Mouse (Mus musculus): Measurements from ENCODE around the gene Adam23. TPM values are rescaled to one million over a fixed set of nuclear protein-coding genes. Genes with fewer than 3 reads are reported as not detected.

Adam23 gene
- polyA plus RNA-seq, 1 experiment from 2014 or later = 3.0 TPM

DNA sequence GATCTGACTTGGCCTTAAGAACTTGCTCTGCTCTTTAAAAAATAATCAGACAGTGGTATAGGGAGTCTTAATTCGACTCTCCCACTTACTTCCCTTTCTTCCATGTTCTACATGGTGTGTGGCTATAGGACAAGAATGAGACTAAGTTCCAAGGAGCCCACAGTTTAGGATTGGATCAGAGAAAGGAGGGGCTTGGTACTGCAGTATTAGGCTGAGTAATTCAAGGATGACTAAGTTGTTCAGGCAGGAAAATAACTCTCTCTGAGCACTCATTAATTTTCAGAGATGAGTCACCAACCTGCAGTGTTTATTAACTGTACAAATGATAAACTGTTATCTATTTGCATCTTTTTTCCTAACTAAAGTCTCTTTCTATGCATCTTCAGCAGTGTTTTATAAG is 45.3 kb downstream of the Adam23 start:
- WGBS = 67% methylated on average over 1 of the region's 1 CpGs
- ATAC-seq (replicated peaks; ENCODE audit: low FRiP score, low TSS enrichment, low read depth) = no peak

GRCm38 (mm10) chr1:63493325-63493724 is 47.6 kb downstream of the Adam23 start:
- Histone ChIP-seq H3K27ac (ENCODE audit: low read depth) (no peak overlapping the region), H3K4me2 (ENCODE audit: low read length) (no peak overlapping the region), H3K27me3 (replicated peaks; ENCODE audit: control insufficient read depth, insufficient read depth, low read length) (no peaks in the 10 kb centered on the region), H3K4me1 (replicated peaks; ENCODE audit: control insufficient read depth, insufficient read depth, low read length) (no peaks in the 10 kb centered on the region), H3K9me3 (ENCODE audit: control insufficient read depth, low read length) (no peaks in the 10 kb centered on the region), H3K9ac (ENCODE audit: low read length) (no peak overlapping the region), H3K36me3 (ENCODE audit: control insufficient read depth, insufficient read depth, low read length) (no peaks in the 10 kb centered on the region), H3K4me3 (ENCODE audit: low read depth, low read length) (no peak overlapping the region)
- DNase-seq (ENCODE audit: low spot score) = no peak
- WGBS = 38% methylated on average over 5 of the region's 5 CpGs
- no peak for ATAC-seq (replicated peaks; ENCODE audit: low FRiP score, low TSS enrichment, low read depth)

More for the DNA sequence above, 45.3 kb downstream of the Adam23 start:
- Histone ChIP-seq H3K27me3 (replicated peaks; ENCODE audit: control insufficient read depth, insufficient read depth, low read length) (no peaks in the 10 kb centered on the region), H3K9me3 (ENCODE audit: control insufficient read depth, low read length) (no peaks in the 10 kb centered on the region), H3K4me1 (replicated peaks; ENCODE audit: control insufficient read depth, insufficient read depth, low read length) (no peaks in the 10 kb centered on the region), H3K27ac (ENCODE audit: low read depth) (no peak overlapping the region), H3K4me3 (ENCODE audit: low read depth, low read length) (no peak overlapping the region), H3K36me3 (ENCODE audit: control insufficient read depth, insufficient read depth, low read length) (no peaks in the 10 kb centered on the region), H3K9ac (ENCODE audit: low read length) (no peak overlapping the region), H3K4me2 (ENCODE audit: low read length) (no peak overlapping the region)
- no peak for DNase-seq (ENCODE audit: low spot score)

DNA sequence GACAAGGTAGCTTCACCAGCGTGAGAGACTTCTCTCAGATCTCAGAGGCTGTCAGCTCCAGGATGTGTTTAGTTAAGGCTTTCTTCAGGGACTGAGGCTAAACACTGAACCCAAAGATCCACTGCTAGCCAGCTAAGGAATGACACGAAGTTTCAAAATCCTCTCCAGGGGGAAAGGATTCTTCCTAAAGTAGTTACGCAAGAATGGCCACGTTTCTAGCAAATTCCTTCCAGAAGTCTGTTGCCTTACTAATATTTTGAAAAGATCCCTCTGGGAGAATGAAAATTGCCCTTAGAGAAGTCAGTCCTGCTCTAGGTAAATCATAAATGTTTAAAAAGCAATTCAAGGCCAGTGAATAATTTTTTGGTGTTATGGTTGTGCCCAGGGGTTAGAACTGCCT is 61.7 kb downstream of the Adam23 start:
- H3K9me3 ChIP-seq (ENCODE audit: control insufficient read depth, low read length) = no peaks in the 10 kb centered on the region
- no peak overlapping the region for H3K4me2 ChIP-seq (ENCODE audit: low read length)
- H3K4me3 ChIP-seq (ENCODE audit: low read depth, low read length) = no peak overlapping the region
- no peaks in the 10 kb centered on the region for H3K4me1 ChIP-seq (replicated peaks; ENCODE audit: control insufficient read depth, insufficient read depth, low read length)
- no peak for ATAC-seq (replicated peaks; ENCODE audit: low FRiP score, low TSS enrichment, low read depth)
- H3K36me3 ChIP-seq (ENCODE audit: control insufficient read depth, insufficient read depth, low read length) = no peaks in the 10 kb centered on the region
- H3K9ac ChIP-seq (ENCODE audit: low read length) = no peak overlapping the region
- 49% methylated on average over 4 of the region's 4 CpGs for WGBS
- no peaks in the 10 kb centered on the region for H3K27me3 ChIP-seq (replicated peaks; ENCODE audit: control insufficient read depth, insufficient read depth, low read length)
- no peak overlapping the region for H3K27ac ChIP-seq (ENCODE audit: low read depth)
- no peak for DNase-seq (ENCODE audit: low spot score)

DNA sequence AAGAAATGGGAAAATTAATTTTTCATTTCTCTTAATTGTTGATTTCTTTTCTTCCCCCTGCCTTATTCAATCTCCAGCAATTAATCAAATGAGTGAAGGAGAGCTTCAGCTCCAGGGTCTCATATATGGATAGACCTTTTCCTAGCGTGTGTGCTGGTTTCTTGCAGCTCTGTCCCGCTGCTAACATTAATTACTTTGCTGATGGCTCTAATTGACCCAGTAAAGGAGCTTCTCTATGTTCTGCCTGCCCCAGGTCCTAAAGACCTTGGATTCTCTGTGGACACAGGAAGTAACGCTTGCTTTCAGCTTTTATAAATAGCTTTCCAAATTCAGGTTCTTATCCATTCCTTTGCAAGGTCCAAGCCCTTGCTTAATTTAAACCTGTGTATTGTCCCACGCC is 63.1 kb downstream of the Adam23 start:
- 56% methylated on average over 4 of the region's 4 CpGs for WGBS
- ATAC-seq (replicated peaks; ENCODE audit: low FRiP score, low TSS enrichment, low read depth) = no peak
- no peak for DNase-seq (ENCODE audit: low spot score)

GRCm38 (mm10) chr1:63511416-63511815 is 65.7 kb downstream of the Adam23 start:
- Histone ChIP-seq H3K27me3 (replicated peaks; ENCODE audit: control insufficient read depth, insufficient read depth, low read length) (no peaks in the 10 kb centered on the region), H3K27ac (ENCODE audit: low read depth) (no peak overlapping the region), H3K9ac (ENCODE audit: low read length) (no peak overlapping the region), H3K4me2 (ENCODE audit: low read length) (no peak overlapping the region), H3K36me3 (ENCODE audit: control insufficient read depth, insufficient read depth, low read length) (no peaks in the 10 kb centered on the region), H3K4me3 (ENCODE audit: low read depth, low read length) (no peak overlapping the region), H3K9me3 (ENCODE audit: control insufficient read depth, low read length) (no peaks in the 10 kb centered on the region), H3K4me1 (replicated peaks; ENCODE audit: control insufficient read depth, insufficient read depth, low read length) (no peaks in the 10 kb centered on the region)
- DNase-seq (ENCODE audit: low spot score) = no peak
- ATAC-seq (replicated peaks; ENCODE audit: low FRiP score, low TSS enrichment, low read depth) = no peak
- 34% methylated on average over 3 of the region's 3 CpGs for WGBS

More for the DNA sequence above, 63.1 kb downstream of the Adam23 start:
- Histone ChIP-seq H3K4me2 (ENCODE audit: low read length) (no peak overlapping the region), H3K27ac (ENCODE audit: low read depth) (no peak overlapping the region), H3K27me3 (replicated peaks; ENCODE audit: control insufficient read depth, insufficient read depth, low read length) (no peaks in the 10 kb centered on the region), H3K4me1 (replicated peaks; ENCODE audit: control insufficient read depth, insufficient read depth, low read length) (no peaks in the 10 kb centered on the region), H3K4me3 (ENCODE audit: low read depth, low read length) (no peak overlapping the region), H3K9me3 (ENCODE audit: control insufficient read depth, low read length) (no peaks in the 10 kb centered on the region), H3K36me3 (ENCODE audit: control insufficient read depth, insufficient read depth, low read length) (no peaks in the 10 kb centered on the region), H3K9ac (ENCODE audit: low read length) (no peak overlapping the region)

GRCm38 (mm10) chr1:63517800-63518199 is 72.1 kb downstream of the Adam23 start:
- no peaks in the 10 kb centered on the region for H3K9me3 ChIP-seq (ENCODE audit: control insufficient read depth, low read length)
- no peak overlapping the region for H3K27ac ChIP-seq (ENCODE audit: low read depth)
- DNase-seq (ENCODE audit: low spot score) (no peak), ATAC-seq (replicated peaks; ENCODE audit: low FRiP score, low TSS enrichment, low read depth) (no peak)
- no peaks in the 10 kb centered on the region for H3K4me1 ChIP-seq (replicated peaks; ENCODE audit: control insufficient read depth, insufficient read depth, low read length)
- H3K9ac ChIP-seq (ENCODE audit: low read length) = no peak overlapping the region
- 93% methylated on average over 11 of the region's 11 CpGs for WGBS
- no peaks in the 10 kb centered on the region for H3K36me3 ChIP-seq (ENCODE audit: control insufficient read depth, insufficient read depth, low read length)
- no peaks in the 10 kb centered on the region for H3K27me3 ChIP-seq (replicated peaks; ENCODE audit: control insufficient read depth, insufficient read depth, low read length)
- H3K4me2 ChIP-seq (ENCODE audit: low read length) = no peak overlapping the region
- no peak overlapping the region for H3K4me3 ChIP-seq (ENCODE audit: low read depth, low read length)

- Histone ChIP-seq H3K36me3 (ENCODE audit: control insufficient read depth, insufficient read depth, low read length) (no peaks in the 10 kb centered on the region), H3K27ac (ENCODE audit: low read depth) (no peak overlapping the region), H3K9me3 (ENCODE audit: control insufficient read depth, low read length) (no peaks in the 10 kb centered on the region), H3K27me3 (replicated peaks; ENCODE audit: control insufficient read depth, insufficient read depth, low read length) (no peaks in the 10 kb centered on the region), H3K4me3 (ENCODE audit: low read depth, low read length) (no peak overlapping the region), H3K9ac (ENCODE audit: low read length) (no peak overlapping the region), H3K4me1 (replicated peaks; ENCODE audit: control insufficient read depth, insufficient read depth, low read length) (no peaks in the 10 kb centered on the region), H3K4me2 (ENCODE audit: low read length) (no peak overlapping the region)
- DNase-seq (ENCODE audit: low spot score) = no peak
- no peak for ATAC-seq (replicated peaks; ENCODE audit: low FRiP score, low TSS enrichment, low read depth)
- WGBS = 61% methylated on average over 5 of the region's 5 CpGs
Measured at GRCm38 (mm10) chr1:63518814-63519213, 73.1 kb downstream of the Adam23 start.

DNA sequence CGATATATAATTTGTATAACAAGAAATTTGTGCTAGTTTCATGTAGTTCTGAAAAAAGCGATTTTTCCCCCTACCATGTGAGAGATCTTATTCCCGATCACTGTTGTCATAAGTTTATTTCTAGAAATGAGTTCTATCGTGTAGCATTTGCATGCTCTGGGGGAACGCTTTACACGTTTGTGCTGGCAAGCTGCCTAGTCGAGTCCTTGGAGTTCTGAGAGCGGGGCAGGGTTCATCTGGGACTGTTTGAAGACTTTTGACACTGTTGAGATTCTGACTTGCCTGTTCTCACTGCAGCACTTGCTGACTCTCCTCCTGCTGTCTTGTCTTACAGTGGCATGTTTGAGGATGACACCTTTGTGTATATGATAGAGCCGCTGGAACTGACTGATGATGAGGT is 84.2 kb downstream of the Adam23 start:
- no peak overlapping the region for H3K9ac ChIP-seq (ENCODE audit: low read length)
- H3K4me3 ChIP-seq (ENCODE audit: low read depth, low read length) = no peak overlapping the region
- H3K27me3 ChIP-seq (replicated peaks; ENCODE audit: control insufficient read depth, insufficient read depth, low read length) = no peaks in the 10 kb centered on the region
- DNase-seq (ENCODE audit: low spot score) (no peak), ATAC-seq (replicated peaks; ENCODE audit: low FRiP score, low TSS enrichment, low read depth) (no peak)
- no peaks in the 10 kb centered on the region for H3K9me3 ChIP-seq (ENCODE audit: control insufficient read depth, low read length)
- H3K27ac ChIP-seq (ENCODE audit: low read depth) = no peak overlapping the region
- WGBS = 63% methylated on average over 9 of the region's 9 CpGs
- no peaks in the 10 kb centered on the region for H3K4me1 ChIP-seq (replicated peaks; ENCODE audit: control insufficient read depth, insufficient read depth, low read length)
- no peaks in the 10 kb centered on the region for H3K36me3 ChIP-seq (ENCODE audit: control insufficient read depth, insufficient read depth, low read length)
- no peak overlapping the region for H3K4me2 ChIP-seq (ENCODE audit: low read length)

DNA sequence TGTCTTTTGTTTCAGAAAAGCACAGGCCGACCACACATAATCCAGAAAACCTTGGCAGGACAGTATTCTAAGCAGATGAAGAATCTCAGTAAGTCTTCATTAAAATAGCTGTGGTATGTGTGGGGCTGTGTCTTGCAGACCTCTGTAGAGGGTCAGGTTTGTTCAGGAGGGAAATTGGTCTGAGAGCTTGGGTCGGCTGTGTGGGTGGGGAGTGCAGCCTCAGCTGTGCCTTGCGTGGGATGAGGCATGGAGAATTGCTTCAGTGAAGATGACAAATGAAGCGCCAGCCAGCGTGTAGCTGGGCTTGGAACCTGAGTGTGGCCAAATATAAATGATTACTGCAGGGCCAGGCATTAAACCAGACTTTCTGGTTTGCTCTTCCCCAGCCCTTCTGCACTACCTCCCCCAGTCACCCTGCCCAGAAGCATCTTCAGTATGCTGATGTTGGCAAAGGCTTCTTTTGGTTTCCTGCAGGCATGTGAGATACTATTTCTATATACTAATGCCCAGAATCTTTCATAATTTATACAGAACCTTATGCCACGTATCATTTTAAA is 88.7 kb downstream of the Adam23 start:
- DNase-seq (ENCODE audit: low spot score) (no peak), ATAC-seq (replicated peaks; ENCODE audit: low FRiP score, low TSS enrichment, low read depth) (no peak)
- Histone ChIP-seq H3K4me3 (ENCODE audit: low read depth, low read length) (no peak overlapping the region), H3K9me3 (ENCODE audit: control insufficient read depth, low read length) (no peaks in the 10 kb centered on the region), H3K4me2 (ENCODE audit: low read length) (no peak overlapping the region), H3K27me3 (replicated peaks; ENCODE audit: control insufficient read depth, insufficient read depth, low read length) (no peaks in the 10 kb centered on the region), H3K9ac (ENCODE audit: low read length) (no peak overlapping the region), H3K4me1 (replicated peaks; ENCODE audit: control insufficient read depth, insufficient read depth, low read length) (no peaks in the 10 kb centered on the region), H3K36me3 (ENCODE audit: control insufficient read depth, insufficient read depth, low read length) (no peaks in the 10 kb centered on the region), H3K27ac (ENCODE audit: low read depth) (no peak overlapping the region)
- WGBS = 52% methylated on average over 6 of the region's 6 CpGs
